8 mouse cellular contexts compared by ENCODE assay signal in genomic region chr17:56673647-56674416, GRCm38 (mm10). TPM values are rescaled to one million over a fixed set of nuclear protein-coding genes. Genes with fewer than 3 reads are reported as not detected.
DNase-seq lines count a peak whose midpoint lies in the region; ATAC-seq and TF ChIP-seq lines count a peak whose summit lies in the region.

No protein-coding gene starts in this region.

- H3K4me2 ChIP-seq in forebrain, embryonic 14.5 days (ENCODE audit: low read length): peak overlapping the region; percentile 87
- H3K4me2 ChIP-seq in limb, embryonic 13.5 days (replicated peaks): peak overlapping the region; percentile 84
- H3K4me2 ChIP-seq in midbrain, postnatal 0 days (ENCODE audit: low read depth, low read length, poor library complexity, severe bottlenecking): peak overlapping the region; percentile 56

- peak; percentile 18; the same call in 1 of the 2 replicates for ATAC-seq in forebrain, embryonic 14.5 days
- ATAC-seq in limb, embryonic 13.5 days (ENCODE audit: low FRiP score, low read depth): no peak
- no peak; the same call in 1 of the 2 replicates for ATAC-seq in midbrain, postnatal 0 days (ENCODE audit: low FRiP score)
- ATAC-seq in inflammation-experienced regulatory T-cells, adult 6 months: no peak

- peak overlapping the region; percentile 97 for H3K9ac ChIP-seq in forebrain, embryonic 14.5 days (ENCODE audit: low read length)
- peak overlapping the region; percentile 97 for H3K9ac ChIP-seq in limb, embryonic 13.5 days
- peak overlapping the region; percentile 96 for H3K9ac ChIP-seq in midbrain, postnatal 0 days (replicated peaks; ENCODE audit: low read length, poor library complexity, severe bottlenecking)

- peak overlapping the region; percentile 73 for H3K4me3 ChIP-seq in brown adipose tissue, adult 24 weeks (ENCODE audit: insufficient read depth, low read depth, low read length)
- peak overlapping the region; percentile 91 for H3K4me3 ChIP-seq in forebrain, embryonic 14.5 days (ENCODE audit: low read depth, low read length)
- H3K4me3 ChIP-seq in limb, embryonic 13.5 days: peak overlapping the region; percentile 96
- peak overlapping the region; percentile 86 for H3K4me3 ChIP-seq in midbrain, postnatal 0 days (ENCODE audit: low read depth, low read length)

- peak; percentile 15 for DNase-seq in left cerebral cortex, postnatal 4 days
- DNase-seq in left cerebral cortex, adult 9 months (ENCODE audit: low spot score in 2 of 2): no peak
- peak; percentile 10 for DNase-seq in forebrain, embryonic 14.5 days (ENCODE audit: low spot score)
- DNase-seq in midbrain, postnatal 0 days (ENCODE audit: low spot score): no peak
- no peak for DNase-seq in layer of hippocampus, adult 11-12 months (ENCODE audit: low spot score)

- WGBS in forebrain, embryonic 14.5 days: 2% methylated on average over 31 of the region's 37 CpGs
- 2% methylated on average over 37 of the region's 37 CpGs for WGBS in limb, embryonic 13.5 days
- WGBS in midbrain, postnatal 0 days: 2% methylated on average over 36 of the region's 37 CpGs

- intact Hi-C loops in left cerebral cortex, postnatal 4 days (cut with DNase I): no loop called here

- no peaks in the 10 kb centered on the region for H3K9me3 ChIP-seq in forebrain, embryonic 14.5 days (replicated peaks; ENCODE audit: control insufficient read depth, low read length)
- H3K9me3 ChIP-seq in limb, embryonic 13.5 days: no peaks in the 10 kb centered on the region
- H3K9me3 ChIP-seq in midbrain, postnatal 0 days (ENCODE audit: low read length): no peaks in the 10 kb centered on the region

- peaks cover 19% of the 10 kb centered on the region for H3K36me3 ChIP-seq in forebrain, embryonic 14.5 days (ENCODE audit: control insufficient read depth, insufficient read depth, low read length)
- H3K36me3 ChIP-seq in limb, embryonic 13.5 days: peaks cover 34% of the 10 kb centered on the region
- H3K36me3 ChIP-seq in midbrain, postnatal 0 days (ENCODE audit: insufficient read depth, low read length): peaks cover 5% of the 10 kb centered on the region

- H3K4me1 ChIP-seq in brown adipose tissue, adult 24 weeks (ENCODE audit: control insufficient read depth, insufficient read depth, insufficient read length, low read length): no peaks in the 10 kb centered on the region; the same call in 1 of the 2 replicates
- H3K4me1 ChIP-seq in forebrain, embryonic 14.5 days (ENCODE audit: control insufficient read depth, insufficient read depth, low read length): peaks cover 20% of the 10 kb centered on the region
- peaks cover 25% of the 10 kb centered on the region for H3K4me1 ChIP-seq in limb, embryonic 13.5 days
- H3K4me1 ChIP-seq in midbrain, postnatal 0 days (ENCODE audit: insufficient read depth, low read length): peaks cover 12% of the 10 kb centered on the region; the same call in 1 of the 2 replicates

- no peaks in the 10 kb centered on the region for H3K27me3 ChIP-seq in forebrain, embryonic 14.5 days (replicated peaks; ENCODE audit: control insufficient read depth, insufficient read depth, low read length)
- H3K27me3 ChIP-seq in limb, embryonic 13.5 days: no peaks in the 10 kb centered on the region
- no peaks in the 10 kb centered on the region for H3K27me3 ChIP-seq in midbrain, postnatal 0 days (ENCODE audit: insufficient read depth, low read length)

- no peak for TF ChIP-seq CTCF in midbrain, postnatal 0 days (IDR thresholded peaks at IDR 0.05)

- H3K27ac ChIP-seq in brown adipose tissue, adult 24 weeks (replicated peaks; ENCODE audit: low read depth, low read length): no peak overlapping the region
- peak overlapping the region; percentile 74 for H3K27ac ChIP-seq in forebrain, embryonic 14.5 days (ENCODE audit: low read depth, low read length)
- H3K27ac ChIP-seq in limb, embryonic 13.5 days: peak overlapping the region; percentile 84
- H3K27ac ChIP-seq in midbrain, postnatal 0 days (ENCODE audit: low read depth, low read length): peak overlapping the region; percentile 84

RNA-seq across cellular contexts. Expression of gene Ranbp3, which starts 0.7 kb away (rescaled TPM):
- 100 to 1,000 TPM; 102 to 112 TPM for total RNA-seq in left cerebral cortex, postnatal 4 days (2021)
- polyA plus RNA-seq in brown adipose tissue, adult 24 weeks (2012; ENCODE audit: insufficient read depth, insufficient read length, missing spikeins): 16.4 and 17.4 TPM in 2 replicates
- 116 and 120 TPM in 2 replicates for polyA plus RNA-seq in forebrain, embryonic 14.5 days (2014; fragmentation: Nextera tagmentation; extraction: Ambion mirVana)
- polyA plus RNA-seq in limb, embryonic 13.5 days (2015; fragmentation: Nextera tagmentation; extraction: Ambion mirVana): 102 and 105 TPM in 2 replicates
- total RNA-seq in midbrain, postnatal 0 days (2014; rRNA removed): 114 and 136 TPM in 2 replicates
- 96.0 and 98.9 TPM in 2 replicates for polyA plus RNA-seq in midbrain, postnatal 0 days (2015; fragmentation: Nextera tagmentation; extraction: Ambion mirVana)
- 10 to 100 TPM; 54.4 to 59.4 (median 58.4) TPM for polyA plus RNA-seq in inflammation-experienced regulatory T-cells, adult 6 months (2017; shearing (Covaris generic))

RNA-seq across cellular contexts. Expression of gene Ndufa11, which starts 43.7 kb away (rescaled TPM):
- 100 to 1,000 TPM; 187 to 194 TPM for total RNA-seq in left cerebral cortex, postnatal 4 days (2021)
- polyA plus RNA-seq in brown adipose tissue, adult 24 weeks (2012; ENCODE audit: insufficient read depth, insufficient read length, missing spikeins): 597 and 872 TPM in 2 replicates
- 490 and 613 TPM in 2 replicates for polyA plus RNA-seq in forebrain, embryonic 14.5 days (2014; fragmentation: Nextera tagmentation; extraction: Ambion mirVana)
- polyA plus RNA-seq in limb, embryonic 13.5 days (2015; fragmentation: Nextera tagmentation; extraction: Ambion mirVana): 431 and 434 TPM in 2 replicates
- total RNA-seq in midbrain, postnatal 0 days (2014; rRNA removed): 335 and 480 TPM in 2 replicates
- polyA plus RNA-seq in midbrain, postnatal 0 days (2015; fragmentation: Nextera tagmentation; extraction: Ambion mirVana): 630 and 676 TPM in 2 replicates
- 100 to 1,000 TPM; 216 to 257 (median 247) TPM for polyA plus RNA-seq in inflammation-experienced regulatory T-cells, adult 6 months (2017; shearing (Covaris generic))

RNA-seq across cellular contexts. Expression of gene Vmac, which starts 44.0 kb away (rescaled TPM):
- total RNA-seq in left cerebral cortex, postnatal 4 days (2021): 10 to 100 TPM; 10.8 to 12.6 TPM
- 9.9 and 13.8 TPM in 2 replicates for polyA plus RNA-seq in brown adipose tissue, adult 24 weeks (2012; ENCODE audit: insufficient read depth, insufficient read length, missing spikeins)
- 18.6 and 24.6 TPM in 2 replicates for polyA plus RNA-seq in forebrain, embryonic 14.5 days (2014; fragmentation: Nextera tagmentation; extraction: Ambion mirVana)
- 20.2 and 21.3 TPM in 2 replicates for polyA plus RNA-seq in limb, embryonic 13.5 days (2015; fragmentation: Nextera tagmentation; extraction: Ambion mirVana)
- total RNA-seq in midbrain, postnatal 0 days (2014; rRNA removed): 32.3 and 36.9 TPM in 2 replicates
- polyA plus RNA-seq in midbrain, postnatal 0 days (2015; fragmentation: Nextera tagmentation; extraction: Ambion mirVana): 19.2 and 19.8 TPM in 2 replicates
- polyA plus RNA-seq in inflammation-experienced regulatory T-cells, adult 6 months (2017; shearing (Covaris generic)): 1 to 10 TPM; 3.1 to 7.4 (median 3.8) TPM

RNA-seq across cellular contexts. Expression of gene Catsperd, which starts 45.9 kb away (rescaled TPM):
- total RNA-seq in left cerebral cortex, postnatal 4 days (2021): 1 to 10 TPM; 1.3 to 2.2 TPM
- not detected in 2 replicates for polyA plus RNA-seq in brown adipose tissue, adult 24 weeks (2012; ENCODE audit: insufficient read depth, insufficient read length, missing spikeins)
- 1.2 and 1.3 TPM in 2 replicates for polyA plus RNA-seq in forebrain, embryonic 14.5 days (2014; fragmentation: Nextera tagmentation; extraction: Ambion mirVana)
- 0.54 and 0.92 TPM in 2 replicates for polyA plus RNA-seq in limb, embryonic 13.5 days (2015; fragmentation: Nextera tagmentation; extraction: Ambion mirVana)
- 0.99 and 3.0 TPM in 2 replicates for total RNA-seq in midbrain, postnatal 0 days (2014; rRNA removed)
- polyA plus RNA-seq in midbrain, postnatal 0 days (2015; fragmentation: Nextera tagmentation; extraction: Ambion mirVana): 1.5 TPM in 2 replicates
- 1 to 10 TPM in 2 of 3 experiments, under 1 TPM in 1; 0.68 to 3.9 (median 3.3) TPM for polyA plus RNA-seq in inflammation-experienced regulatory T-cells, adult 6 months (2017; shearing (Covaris generic))

RNA-seq across cellular contexts. Expression of gene Lonp1, which starts 47.1 kb away (rescaled TPM):
- 10 to 100 TPM; 61.5 to 63.4 TPM for total RNA-seq in left cerebral cortex, postnatal 4 days (2021)
- 105 and 121 TPM in 2 replicates for polyA plus RNA-seq in brown adipose tissue, adult 24 weeks (2012; ENCODE audit: insufficient read depth, insufficient read length, missing spikeins)
- 33.3 and 41.8 TPM in 2 replicates for polyA plus RNA-seq in forebrain, embryonic 14.5 days (2014; fragmentation: Nextera tagmentation; extraction: Ambion mirVana)
- polyA plus RNA-seq in limb, embryonic 13.5 days (2015; fragmentation: Nextera tagmentation; extraction: Ambion mirVana): 50.7 and 53.2 TPM in 2 replicates
- 68.1 and 69.5 TPM in 2 replicates for total RNA-seq in midbrain, postnatal 0 days (2014; rRNA removed)
- 40.1 and 40.2 TPM in 2 replicates for polyA plus RNA-seq in midbrain, postnatal 0 days (2015; fragmentation: Nextera tagmentation; extraction: Ambion mirVana)
- polyA plus RNA-seq in inflammation-experienced regulatory T-cells, adult 6 months (2017; shearing (Covaris generic)): 1 to 10 TPM; 7.5 to 8.1 (median 8.1) TPM

Comparison
In these comparisons a context has a peak if more than half of its experiments do, and no peak if none do; other contexts are left out.
1. DNase-seq: peak in left cerebral cortex, postnatal 4 days (single experiment) and forebrain, embryonic 14.5 days (single experiment); none in left cerebral cortex, adult 9 months (0 of 2), midbrain, postnatal 0 days (single experiment) and layer of hippocampus, adult 11-12 months (single experiment).
2. Peak in every context shown above with its lines, with median percentiles within 50 percentile points of each other: H3K4me3 ChIP-seq, H3K4me2 ChIP-seq and H3K9ac ChIP-seq.